Mouse (Mus musculus): ENCODE results near the gene Aox2.

- no peak for TF ChIP-seq ZNF384 (IDR thresholded peaks at IDR 0.05; ENCODE audit: low read depth, low read length)
- no peak for TF ChIP-seq MAFK (IDR thresholded peaks at IDR 0.05; ENCODE audit: insufficient read depth, low read depth, low read length)
These were observed 132.7 kb downstream of the Aox2 start for GRCm38 (mm10) chr1:58410776-58411175.
